Mouse (Mus musculus): ENCODE data around the gene Arhgef3. TPM values are rescaled to one million over a fixed set of nuclear protein-coding genes. Genes with fewer than 3 reads are reported as not detected.
A peak's percentile ranks its signal among the peaks of the same experiment; 100 is the strongest.

The Arhgef3 gene
- polyA plus RNA-seq, 1 experiment = 40.2 TPM

DNA sequence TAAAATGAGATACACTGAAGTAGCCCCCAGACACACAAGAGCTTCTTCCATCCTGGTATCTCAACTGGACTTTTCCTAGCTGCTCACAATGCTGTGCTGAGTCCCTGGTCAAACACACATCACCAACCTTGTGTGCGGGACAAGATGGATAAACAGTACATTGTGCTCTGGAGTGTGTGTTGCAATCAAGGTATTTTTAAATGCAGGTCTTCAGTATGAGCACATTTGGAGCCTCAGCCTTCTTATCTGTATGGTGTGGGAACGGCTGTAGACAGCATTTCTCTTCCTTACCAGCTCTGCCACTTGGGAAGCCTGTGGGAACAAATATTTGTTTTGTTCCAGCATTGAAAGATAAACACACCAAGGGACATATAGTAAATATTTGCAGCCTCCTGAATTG lies 184.2 kb downstream of the Arhgef3 start:
- DNase-seq (ENCODE audit: extremely low spot score in 1 of 2, low spot score in 1 of 2) = no peak

DNA sequence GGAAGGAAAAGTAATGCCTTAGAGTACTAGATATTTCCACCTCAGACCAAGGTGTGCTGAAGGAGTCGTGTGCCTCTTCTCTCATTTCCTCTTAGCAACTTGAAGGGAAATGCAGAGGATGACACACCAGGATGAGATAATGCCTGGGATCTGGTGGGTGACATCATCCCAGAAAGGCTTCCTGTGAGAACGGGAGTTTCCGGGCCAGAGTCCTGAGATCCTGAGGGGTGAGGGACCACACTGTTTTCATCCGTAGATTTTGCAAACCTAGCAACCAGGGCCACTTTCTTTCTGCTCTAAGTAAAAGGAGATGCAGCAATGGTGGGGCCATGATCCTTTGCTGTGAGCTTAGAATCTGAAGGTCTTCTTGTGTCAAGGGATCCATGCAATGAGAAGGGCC lies 185.0 kb downstream of the Arhgef3 start:
- DNase-seq (ENCODE audit: extremely low spot score in 1 of 2, low spot score in 1 of 2) = no peak

DNA sequence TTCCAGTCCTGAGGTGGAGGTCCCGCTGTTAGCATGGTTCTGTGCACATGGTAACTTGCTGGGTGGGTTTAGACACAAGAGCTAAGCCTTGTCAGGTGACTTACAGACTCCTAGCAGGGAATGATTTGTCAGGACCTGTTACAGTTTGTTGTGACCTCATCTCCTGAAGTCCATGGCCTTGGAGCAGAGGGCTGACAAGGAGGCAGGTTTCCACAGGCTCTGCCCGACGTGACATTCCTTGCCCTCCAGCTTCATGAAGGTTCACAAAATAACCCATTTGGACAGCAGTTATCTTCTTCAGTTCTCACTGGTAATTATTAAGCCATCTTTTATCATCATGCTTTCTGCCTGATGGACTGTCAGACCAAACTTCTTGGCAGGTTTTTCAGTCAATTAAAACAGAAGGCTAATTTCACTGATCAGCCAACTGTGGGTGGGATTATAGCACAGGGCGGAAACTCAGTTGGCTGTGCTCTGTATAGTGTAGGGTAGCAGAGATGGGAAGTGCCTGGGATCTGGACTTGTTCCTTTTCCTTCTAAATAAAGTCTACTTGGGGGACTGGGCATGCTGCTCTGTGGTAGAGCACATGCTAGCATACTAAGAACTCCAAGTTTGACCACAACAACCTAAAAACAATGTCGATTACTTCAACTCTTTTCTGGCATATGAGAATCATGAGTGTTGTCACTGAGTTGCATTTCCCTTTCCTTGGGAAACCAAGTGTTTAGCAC lies 187.2 kb downstream of the Arhgef3 start:
- no peak for DNase-seq (ENCODE audit: extremely low spot score in 1 of 2, low spot score in 1 of 2)

DNA sequence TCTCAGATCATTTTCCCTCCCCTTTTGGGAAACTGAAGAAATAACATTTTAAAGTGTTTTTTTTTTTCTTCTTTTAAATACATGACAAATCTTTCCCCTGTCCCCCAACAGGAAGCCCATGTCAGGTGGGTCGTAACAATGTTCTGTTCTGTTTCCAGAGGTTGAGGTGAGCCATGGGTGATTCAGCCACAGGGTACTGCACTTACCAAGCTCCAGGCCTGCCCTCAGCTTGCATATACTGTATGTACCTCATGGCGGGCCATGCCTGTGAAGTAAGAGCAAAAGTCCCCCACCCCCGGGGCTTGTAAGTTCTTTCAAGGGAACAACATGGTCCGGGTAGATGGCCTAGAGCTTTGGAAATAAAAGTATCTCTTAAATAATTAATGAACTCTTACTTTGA lies 188.6 kb downstream of the Arhgef3 start:
- no peak for DNase-seq (ENCODE audit: extremely low spot score in 1 of 2, low spot score in 1 of 2)

DNA sequence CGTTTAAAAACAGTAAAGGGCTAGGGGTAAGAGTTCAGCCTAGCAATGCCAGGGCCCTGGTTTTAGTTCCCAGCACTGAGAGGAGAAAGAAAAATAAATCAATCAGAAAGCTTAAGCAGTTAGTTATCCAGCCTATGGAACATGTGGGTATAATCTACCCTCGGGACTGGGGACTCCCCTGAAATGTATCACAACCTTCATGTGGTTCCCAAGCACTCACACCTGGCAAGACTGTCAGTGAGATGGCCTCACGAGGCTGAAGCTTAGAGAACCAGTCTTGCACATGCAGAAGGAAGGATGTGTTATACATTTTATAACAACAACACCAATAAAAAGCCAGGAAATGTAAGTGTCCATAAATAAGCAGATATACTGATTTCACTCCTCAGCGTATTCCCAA lies 189.7 kb downstream of the Arhgef3 start:
- DNase-seq (ENCODE audit: extremely low spot score in 1 of 2, low spot score in 1 of 2) = no peak

DNA sequence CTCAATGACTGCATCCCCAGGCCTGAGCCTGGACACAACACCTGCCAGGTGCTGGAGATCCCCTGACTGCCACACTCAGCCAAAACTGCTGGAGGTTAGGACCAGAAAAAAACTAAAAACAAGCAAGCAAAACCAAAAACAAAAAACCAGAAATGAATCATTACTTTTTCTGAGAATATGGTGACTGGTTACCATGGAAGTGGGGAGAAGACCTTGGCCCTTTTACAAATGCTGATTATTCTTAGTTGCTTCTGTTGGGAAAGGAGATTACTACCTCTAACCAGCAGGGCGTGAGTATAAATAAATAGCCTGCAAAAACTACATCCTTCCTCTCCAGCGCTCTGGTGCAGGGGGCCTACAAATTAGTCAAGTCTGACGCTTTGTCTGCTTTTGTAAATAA lies 194.1 kb downstream of the Arhgef3 start:
- no peak for DNase-seq (ENCODE audit: extremely low spot score in 1 of 2, low spot score in 1 of 2)

DNA sequence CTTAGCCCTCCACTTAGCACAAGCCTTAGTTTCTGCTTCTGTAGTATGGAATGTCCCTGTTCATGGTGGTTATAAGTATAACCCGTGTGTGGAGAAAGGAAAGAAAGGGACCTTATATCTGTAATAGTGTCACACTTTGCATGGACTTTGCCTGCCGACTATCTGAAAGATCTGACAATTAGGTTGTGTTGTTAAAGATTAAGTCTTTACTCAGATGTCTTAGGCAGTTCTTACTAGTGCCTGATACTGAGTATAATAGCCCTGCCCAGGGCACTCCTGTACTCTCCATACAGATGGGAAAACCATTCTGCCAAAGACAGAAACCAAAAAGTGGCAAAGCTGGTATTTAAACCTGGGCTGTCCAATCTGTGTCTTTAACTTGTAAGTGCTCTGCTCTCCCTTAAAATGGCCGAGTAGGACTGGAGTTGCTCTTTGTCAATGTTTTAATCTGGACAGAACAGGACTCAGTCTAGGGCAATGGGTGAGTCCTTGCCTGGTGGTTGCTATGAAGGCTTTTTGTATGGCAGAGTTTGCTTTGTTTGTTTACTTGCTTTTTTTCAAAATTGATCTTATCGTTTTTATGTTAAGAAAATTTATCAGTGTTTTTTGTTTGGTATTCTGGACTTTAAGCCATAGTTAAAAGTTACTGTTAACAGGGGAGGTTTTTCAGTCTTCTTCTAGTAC lies 196.0 kb downstream of the Arhgef3 start:
- no peak for DNase-seq (ENCODE audit: extremely low spot score in 1 of 2, low spot score in 1 of 2)

DNA sequence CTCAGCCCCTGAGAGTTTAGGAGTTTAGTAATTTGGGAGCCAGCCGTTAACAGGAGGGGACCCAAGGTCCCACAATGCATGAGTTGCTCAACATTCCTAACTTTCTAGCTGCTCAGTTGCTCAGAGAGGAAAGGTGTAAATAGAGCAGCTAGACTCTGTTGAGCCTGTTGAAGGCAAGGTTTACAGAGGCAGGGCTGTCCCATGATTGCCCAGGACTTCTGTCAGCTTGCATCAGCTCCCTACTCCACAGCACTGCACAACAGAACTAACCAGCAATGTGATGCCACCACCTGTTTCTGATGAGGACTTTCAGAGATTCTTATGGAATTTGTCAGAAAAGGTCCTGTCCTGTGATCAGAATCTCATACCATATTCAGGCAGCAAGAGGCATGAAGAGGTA lies 197.7 kb downstream of the Arhgef3 start:
- no peak for DNase-seq (ENCODE audit: extremely low spot score in 1 of 2, low spot score in 1 of 2)

DNA sequence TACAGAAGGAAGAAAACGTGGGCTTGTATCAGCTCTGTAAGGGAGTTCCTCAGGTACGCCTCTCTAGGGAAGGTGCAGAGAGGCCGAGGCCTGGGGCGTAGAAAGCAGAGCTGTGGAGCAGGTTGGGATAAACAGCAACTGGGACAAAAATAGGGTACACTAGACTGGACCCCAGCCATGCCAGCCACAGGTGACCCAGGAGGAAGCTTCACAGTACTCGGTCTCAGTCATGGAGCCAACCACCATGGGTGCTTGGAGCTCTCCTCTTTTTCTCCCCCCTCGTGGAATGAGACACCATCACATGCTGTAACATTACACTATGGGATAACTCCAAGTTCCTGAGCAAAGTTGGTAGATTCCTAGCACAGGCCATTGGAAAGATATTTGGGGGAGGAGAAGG lies 201.0 kb downstream of the Arhgef3 start:
- DNase-seq (ENCODE audit: extremely low spot score in 1 of 2, low spot score in 1 of 2) = no peak

DNA sequence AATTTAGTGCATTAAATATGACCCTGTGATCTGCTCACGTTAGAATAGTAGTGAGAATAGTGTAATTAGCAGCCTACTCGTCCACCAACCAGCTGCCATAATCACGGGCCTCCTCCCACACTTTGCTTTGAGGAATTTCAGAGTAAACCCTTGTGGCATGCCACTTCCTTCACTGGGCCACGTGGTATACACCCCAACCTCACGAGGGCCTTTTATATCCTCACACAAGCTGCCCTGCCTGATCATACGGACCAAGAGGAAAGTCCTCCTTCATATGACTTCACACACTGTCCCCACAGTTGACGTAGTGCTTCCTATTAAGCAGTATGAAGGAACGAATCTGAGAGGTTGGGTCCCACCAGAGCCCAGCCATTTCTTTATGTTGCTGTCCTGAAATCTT lies 202.4 kb downstream of the Arhgef3 start:
- no peak for DNase-seq (ENCODE audit: extremely low spot score in 1 of 2, low spot score in 1 of 2)

DNA sequence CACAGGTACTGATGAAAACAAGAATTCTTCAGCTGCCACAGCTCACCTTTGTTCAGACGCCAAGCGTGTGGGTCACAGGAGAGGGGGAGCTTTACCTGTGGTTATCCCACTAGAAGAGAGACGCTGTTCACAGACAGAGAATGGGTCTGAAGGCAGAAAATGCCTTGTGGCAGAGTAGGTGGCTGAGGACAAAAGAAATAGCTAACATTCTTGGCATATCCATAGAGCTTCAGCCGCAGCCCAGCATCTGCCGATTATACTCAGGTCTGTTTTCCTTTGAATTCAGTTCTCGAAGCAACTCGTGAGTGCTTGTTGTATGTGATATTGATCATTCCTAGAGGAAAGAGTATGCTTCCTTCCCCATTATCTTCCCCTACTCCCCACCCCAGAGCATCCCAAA lies 204.7 kb downstream of the Arhgef3 start:
- no peak for DNase-seq (ENCODE audit: extremely low spot score in 1 of 2, low spot score in 1 of 2)

DNA sequence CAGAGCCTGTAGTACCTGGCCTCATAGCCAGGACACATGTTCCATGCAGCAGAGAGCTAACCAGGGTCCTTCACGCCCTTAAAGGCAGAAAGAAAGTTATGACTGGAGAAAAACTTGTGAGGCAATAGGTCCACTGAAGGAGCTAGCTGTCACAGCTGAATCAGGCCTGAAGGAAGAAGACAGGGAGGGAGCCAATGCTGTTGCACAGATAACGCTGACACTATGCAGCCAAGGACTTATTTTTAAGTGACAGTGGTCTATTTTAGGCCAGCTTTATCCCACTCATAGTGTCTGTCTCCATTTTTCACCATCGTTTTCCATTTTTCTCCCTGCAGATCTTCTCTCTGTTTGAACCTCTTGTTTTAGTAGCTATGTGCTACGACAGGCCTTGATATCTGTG lies 207.3 kb downstream of the Arhgef3 start:
- DNase-seq (ENCODE audit: extremely low spot score in 1 of 2, low spot score in 1 of 2) = no peak

DNA sequence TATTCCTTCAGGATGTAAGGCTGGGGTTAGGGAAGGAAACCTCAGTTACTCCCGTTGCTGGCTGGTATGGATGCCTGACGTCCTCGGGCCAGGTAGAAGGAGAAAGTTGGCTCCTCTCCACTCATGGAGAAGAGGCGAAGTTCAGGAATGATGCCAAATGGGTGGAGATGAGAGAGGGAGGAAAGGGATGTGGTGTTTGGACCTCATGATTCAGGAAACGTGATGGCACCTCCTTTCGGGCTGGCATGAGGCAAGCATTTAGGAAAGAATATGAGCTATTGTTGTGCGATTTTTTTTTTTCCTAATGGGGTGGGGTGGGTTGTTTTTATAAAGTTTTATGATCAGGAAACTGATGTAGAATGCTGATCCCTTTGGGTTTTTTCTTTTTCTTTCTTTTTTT lies 210.0 kb downstream of the Arhgef3 start:
- DNase-seq (ENCODE audit: extremely low spot score in 1 of 2, low spot score in 1 of 2) = no peak

DNA sequence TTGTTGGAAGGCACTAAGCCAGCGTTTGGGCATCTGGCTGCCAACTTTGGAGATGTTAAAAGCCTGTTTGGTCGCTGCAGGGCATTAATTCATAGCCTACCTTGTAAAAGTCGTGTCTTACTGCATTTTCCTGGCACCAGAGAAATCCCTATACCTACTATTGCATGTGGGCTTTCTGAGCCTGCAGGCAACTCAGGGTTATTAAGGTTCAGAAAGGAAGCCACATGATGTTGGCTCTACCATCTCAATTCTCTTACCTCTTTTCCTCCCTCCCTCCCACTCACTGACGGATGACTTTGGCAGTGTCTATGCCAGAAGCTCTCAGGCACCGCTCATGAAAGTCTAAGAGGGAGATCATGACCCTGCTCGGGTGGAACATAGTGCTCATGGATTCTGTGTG lies 210.8 kb downstream of the Arhgef3 start:
- no peak for DNase-seq (ENCODE audit: extremely low spot score in 1 of 2, low spot score in 1 of 2)

DNA sequence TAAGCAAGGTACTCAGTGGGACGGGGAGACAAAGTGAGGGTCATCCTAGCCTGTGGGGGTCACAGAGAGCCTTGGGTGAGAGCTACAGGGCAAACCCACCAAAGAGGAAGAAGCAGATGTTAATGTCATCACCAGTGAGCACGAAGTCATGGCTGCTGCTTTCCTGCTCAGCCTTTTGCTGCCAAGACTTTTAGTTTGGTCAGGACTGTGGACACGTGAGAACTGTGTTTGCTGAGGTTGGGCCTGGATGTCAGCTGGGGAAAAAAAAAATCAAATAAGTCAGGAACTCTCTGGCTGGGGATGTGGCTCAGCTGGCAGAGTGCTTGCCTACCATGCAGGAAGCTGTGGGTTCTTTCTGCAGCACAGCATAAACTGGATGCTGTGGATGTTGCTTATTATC lies 213.2 kb downstream of the Arhgef3 start:
- DNase-seq (ENCODE audit: extremely low spot score in 1 of 2, low spot score in 1 of 2) = no peak

DNA sequence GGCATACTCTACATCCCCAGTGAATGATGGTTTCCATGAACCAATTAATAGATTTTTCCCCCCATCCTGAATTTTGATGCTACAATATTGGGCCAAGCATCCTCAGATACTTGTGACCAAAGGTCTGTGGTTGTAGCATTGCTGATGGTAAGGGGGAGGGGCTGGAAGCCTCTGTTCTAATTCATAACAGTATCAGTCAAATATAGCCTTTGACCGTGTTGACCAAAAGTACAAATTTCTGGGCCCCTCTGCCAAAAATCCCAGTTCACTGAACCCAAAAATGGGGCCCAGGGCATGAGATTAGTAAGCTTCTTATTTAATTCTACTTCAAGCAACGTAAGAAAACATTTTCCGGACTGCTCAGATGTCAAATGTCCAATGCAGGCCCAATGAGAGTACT lies 214.3 kb downstream of the Arhgef3 start:
- DNase-seq (ENCODE audit: extremely low spot score in 1 of 2, low spot score in 1 of 2) = no peak

DNA sequence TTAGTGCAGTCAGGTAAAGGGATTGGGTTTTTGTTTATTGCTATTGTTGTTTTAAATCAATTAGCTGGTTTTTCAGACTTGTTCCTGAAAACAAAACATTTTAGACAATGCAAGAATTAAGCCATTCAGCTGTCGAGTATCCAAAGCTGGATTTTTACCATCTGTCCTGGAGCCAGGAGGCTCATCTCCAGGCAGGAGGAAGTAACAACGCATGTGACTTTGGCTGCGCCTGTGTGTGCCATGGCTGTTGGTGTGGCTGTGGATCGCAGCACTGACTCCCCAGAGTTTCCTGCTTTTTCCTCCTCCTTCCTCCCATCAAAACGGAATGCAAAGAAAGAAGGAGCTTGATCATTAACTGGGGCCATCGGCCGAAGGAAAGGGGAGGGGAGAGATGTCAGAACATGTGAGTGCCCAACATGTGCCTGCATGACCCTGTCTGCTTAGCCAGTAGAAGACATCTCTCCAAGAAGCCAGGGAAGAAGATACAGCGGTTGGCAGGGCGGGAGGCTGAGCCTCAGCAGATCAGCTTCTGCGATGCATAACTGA lies 216.9 kb downstream of the Arhgef3 start:
- no peak for DNase-seq (ENCODE audit: extremely low spot score in 1 of 2, low spot score in 1 of 2)

DNA sequence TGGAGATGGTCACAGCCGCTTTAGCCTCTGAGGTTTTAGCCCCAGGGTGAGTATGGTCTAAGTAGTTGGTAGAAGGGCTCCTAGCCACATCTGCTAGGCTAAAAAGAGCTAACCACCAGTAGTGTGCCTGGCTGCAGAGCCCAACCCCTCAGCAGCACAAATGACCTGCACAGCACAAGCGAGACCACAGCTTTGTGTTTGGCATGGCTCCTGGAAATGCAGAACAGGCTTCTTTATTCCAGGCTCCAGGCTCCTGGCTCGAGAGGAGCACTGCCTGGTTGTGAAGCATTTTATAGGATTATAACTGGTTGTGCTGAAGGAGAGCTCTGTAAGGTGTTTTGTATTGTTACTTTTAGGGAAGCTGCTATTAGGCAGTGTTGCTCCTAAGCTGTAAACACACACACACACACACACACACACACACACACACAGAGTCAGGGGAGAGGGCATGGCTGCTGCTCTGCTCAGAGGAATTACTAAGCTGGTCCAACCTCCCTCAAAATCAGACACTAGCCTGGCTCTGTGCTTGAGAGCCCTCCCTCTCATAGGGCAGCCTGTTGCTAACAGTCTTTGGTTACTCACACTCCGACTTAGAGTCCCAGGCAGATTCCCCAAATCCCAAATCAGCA lies 217.8 kb downstream of the Arhgef3 start:
- no peak for DNase-seq (ENCODE audit: extremely low spot score in 1 of 2, low spot score in 1 of 2)

DNA sequence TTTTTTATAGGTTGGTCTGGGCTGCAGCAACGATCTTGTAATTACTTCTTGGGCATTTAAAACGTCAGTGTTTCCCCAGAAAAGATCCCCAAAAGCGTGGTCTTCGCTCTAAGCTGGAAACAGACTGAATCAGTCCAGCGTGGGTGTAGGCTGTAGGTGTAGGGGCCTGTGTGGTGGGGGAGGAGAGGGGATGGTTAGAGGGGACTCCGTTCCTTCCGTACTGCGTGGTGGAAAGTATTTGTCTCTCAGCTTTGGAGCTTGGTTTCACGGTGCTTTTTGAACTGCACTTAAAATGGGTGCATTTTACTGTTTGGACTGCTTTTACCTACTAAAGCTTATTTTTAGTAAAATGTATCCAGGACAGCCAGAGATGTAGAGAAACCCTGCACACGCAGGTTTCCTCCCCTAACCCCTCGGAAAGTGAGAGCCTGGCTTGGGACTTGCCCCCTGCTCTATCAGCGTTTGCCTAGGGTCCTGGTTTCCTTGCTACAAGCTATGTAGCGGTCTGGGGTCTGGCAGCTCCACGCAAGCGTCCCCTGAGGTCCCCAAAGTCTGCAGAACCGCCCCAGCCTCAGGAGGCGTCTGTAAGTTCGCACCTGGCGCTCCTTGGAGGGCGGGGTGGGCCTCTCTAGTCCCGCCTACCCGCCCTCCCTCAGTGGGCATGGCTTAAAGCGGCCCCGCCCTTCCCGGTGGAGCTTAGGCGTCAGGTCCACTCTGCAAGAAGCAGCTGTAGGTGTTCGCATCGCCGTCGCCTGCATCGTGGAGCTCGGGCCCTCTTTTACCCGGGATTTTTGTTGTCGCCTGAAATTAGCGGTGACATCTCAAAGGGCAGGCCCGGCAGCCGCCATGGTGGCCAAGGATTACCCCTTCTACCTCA lies 220.9 kb downstream of the Arhgef3 start:
- peak; percentile 84 to 91 for DNase-seq (ENCODE audit: extremely low spot score in 1 of 2, low spot score in 1 of 2)

DNA sequence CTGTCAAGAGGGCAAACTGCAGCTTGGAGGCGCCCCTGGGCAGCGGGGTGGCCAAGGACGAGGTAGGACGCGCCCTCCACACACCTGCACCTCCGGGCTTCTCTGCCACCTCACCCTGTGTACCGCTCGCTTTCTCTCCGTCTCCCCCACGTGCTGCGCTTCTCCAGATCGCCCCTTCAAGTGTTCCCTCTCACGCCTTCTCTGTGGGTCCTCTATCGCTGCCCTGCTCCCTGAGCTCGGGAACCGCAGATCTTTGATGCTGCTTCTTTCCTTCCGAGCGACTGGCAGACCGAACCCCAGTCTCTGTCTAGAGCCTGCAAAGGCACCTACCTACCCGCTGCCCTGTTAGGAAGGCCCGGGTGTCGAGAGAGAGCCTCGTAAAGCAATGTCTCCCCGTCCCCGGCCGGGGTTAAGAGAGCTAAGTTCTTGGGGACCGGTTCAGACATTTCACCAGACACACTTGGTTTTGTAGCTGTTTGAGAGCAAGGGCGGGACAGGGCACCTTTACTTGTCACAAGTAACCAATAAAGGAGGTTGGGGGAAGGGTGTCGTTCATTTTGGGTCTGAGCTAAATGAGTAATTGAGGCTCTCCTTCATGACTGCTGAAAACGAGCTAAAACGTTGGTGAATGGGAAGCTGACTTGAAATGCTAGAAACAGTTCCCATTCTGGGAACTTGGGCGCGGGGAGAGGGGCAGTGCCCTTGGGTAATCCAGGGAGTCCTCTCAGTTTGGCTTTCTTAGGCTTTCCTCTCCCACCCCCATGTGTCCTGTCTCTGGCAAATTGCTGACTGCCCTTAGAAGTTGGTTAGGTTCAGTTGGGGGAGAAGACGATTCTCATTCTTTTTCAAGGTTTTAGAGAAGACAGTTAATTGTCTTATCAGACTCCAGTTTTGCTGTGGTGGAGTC lies 221.8 kb downstream of the Arhgef3 start:
- peak in 1 of 2 experiments; percentile 33 for DNase-seq (ENCODE audit: extremely low spot score in 1 of 2, low spot score in 1 of 2)

Measured in frontal cortex, adult 2 months (tissue).